Mouse (Mus musculus) stomach, embryonic 14.5 days (tissue): ENCODE data around the gene Adamts17. TPM values are rescaled to one million over a fixed set of nuclear protein-coding genes. Genes with fewer than 3 reads are reported as not detected.

Experiments used
- ATAC-seq: fragments of 200-750 bp; cut with Nextera tagmentation; 2 replicates; pipeline ENCODE4 v1.8.0; 2017; ENCODE audit warnings: low read depth, moderate TSS enrichment; ENCODE audit not compliant: insufficient number of reproducible peaks, insufficient read depth, low FRiP score
- H3K27ac ChIP-seq: fragments of 300-500 bp; sonication (generic); 2 replicates; pipeline ENCODE4 v1.5.1; 2014; ENCODE audit warnings: mild to moderate bottlenecking, low read length, moderate library complexity, mixed read lengths
- H3K27me3 ChIP-seq: fragments of 300-500 bp; sonication (generic); 2 replicates; pipeline ENCODE4 v1.6.1; 2014; ENCODE audit warnings: low read length, control low read depth, mixed read lengths; ENCODE audit not compliant: control insufficient read depth, insufficient read depth
- H3K36me3 ChIP-seq: fragments of 300-500 bp; sonication (generic); 2 replicates; pipeline ENCODE4 v1.6.1; 2014; ENCODE audit warnings: mild to moderate bottlenecking, control low read depth, low read length, moderate library complexity, mixed read lengths; ENCODE audit not compliant: control insufficient read depth, insufficient read depth
- H3K4me1 ChIP-seq: fragments of 300-500 bp; sonication (generic); 2 replicates; pipeline ENCODE4 v1.6.1; 2014; ENCODE audit warnings: low read length, control low read depth, mixed read lengths; ENCODE audit not compliant: control insufficient read depth, insufficient read depth
- H3K4me2 ChIP-seq: fragments of 300-500 bp; sonication (generic); replicated peaks from 2 replicates; pipeline ENCODE4 v1.6.1; 2014; ENCODE audit warnings: low read depth, low read length, control low read depth
- H3K4me3 ChIP-seq: fragments of 300-500 bp; sonication (generic); 2 replicates; pipeline ENCODE4 v1.5.1; 2014; ENCODE audit warnings: low read depth, low read length, control low read depth
- H3K9ac ChIP-seq: fragments of 300-500 bp; sonication (generic); replicated peaks from 2 replicates; pipeline ENCODE4 v1.6.1; 2014; ENCODE audit warnings: low read depth, mild to moderate bottlenecking, control low read depth, low read length, moderate library complexity, mixed read lengths
- H3K9me3 ChIP-seq: fragments of 300-500 bp; sonication (generic); 2 replicates; pipeline ENCODE4 v1.6.1; 2016; ENCODE audit warnings: low read depth, low read length, control low read depth; ENCODE audit not compliant: control insufficient read depth
- WGBS: fragments of 180-500 bp; shearing (Covaris S2); extraction: QIAGEN DNeasy Blood & Tissue Kit; methylation state at CpG from one replicate; pipeline ENCODE4 v1.1.7; 2014; 5-methylcytosine and 5-hydroxymethylcytosine counted together
- polyA plus RNA-seq: library from polyadenylated mRNA; unstranded; fragments of >200 nt; fragmentation: Nextera tagmentation; extraction: Ambion mirVana; gene quantifications from 2 replicates; pipeline ENCODE4 v1.2.1, GENCODE M21; 2014

Gene Adamts17
- polyA plus RNA-seq, 1 experiment from 2014 or later, result 7.8 TPM

DNA sequence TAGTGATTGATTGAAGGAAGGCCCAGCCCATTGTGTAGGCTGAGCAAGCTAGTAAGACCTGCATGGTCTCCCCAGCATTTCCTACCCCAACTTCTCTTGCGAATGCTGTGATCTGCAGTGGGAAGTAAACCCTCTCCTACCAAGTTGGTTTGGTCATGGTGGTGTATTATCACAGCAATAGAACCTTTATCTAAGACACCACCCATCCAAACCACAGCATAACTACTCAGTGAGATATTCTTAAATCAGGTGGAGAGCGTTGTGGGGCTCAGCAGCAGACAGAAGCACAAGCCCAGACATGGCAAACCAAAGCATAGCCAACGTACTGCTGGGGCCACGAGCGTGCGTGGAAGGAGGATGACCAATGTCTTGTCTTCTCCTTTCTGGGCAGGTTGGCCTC is 9.8 kb downstream of the Adamts17 start:
- Histone ChIP-seq H3K27ac (no peak overlapping the region), H3K4me2 (no peak overlapping the region), H3K9ac (no peak overlapping the region), H3K27me3 (no peaks in the 10 kb centered on the region), H3K36me3 (no peaks in the 10 kb centered on the region), H3K9me3 (no peaks in the 10 kb centered on the region), H3K4me3 (no peak overlapping the region), H3K4me1 (0 out of 2 replicates have a peak, but pooled peaks cover 4% of the 10 kb centered on the region)
- WGBS, result 98% methylated on average over 6 of the region's 6 CpGs
- ATAC-seq, result no peak

DNA sequence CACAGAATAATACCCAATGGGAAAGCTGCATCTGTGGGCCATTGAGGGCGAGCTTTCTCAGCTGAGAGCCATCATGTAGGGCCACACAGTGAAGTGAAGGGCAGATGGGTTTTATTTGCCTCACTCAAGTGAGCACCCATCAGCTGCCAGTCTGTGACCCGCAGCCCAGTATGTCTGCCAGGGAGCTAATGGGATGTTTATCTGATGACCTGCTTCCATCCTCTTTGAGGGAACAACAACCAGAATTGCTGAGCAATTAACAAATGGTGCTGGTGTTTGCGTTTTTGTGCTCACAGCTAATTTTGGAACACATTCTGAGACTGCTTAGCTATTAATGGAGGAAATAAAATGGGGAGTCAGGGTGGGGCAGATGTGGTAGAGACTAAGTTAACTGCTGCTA is 12.6 kb downstream of the Adamts17 start:
- 70% methylated on average over 3 of the region's 3 CpGs for WGBS
- 0 out of 2 replicates have a peak, but pooled peaks cover 3% of the 10 kb centered on the region for H3K4me1 ChIP-seq
- no peaks in the 10 kb centered on the region for H3K9me3 ChIP-seq
- no peaks in the 10 kb centered on the region for H3K27me3 ChIP-seq
- no peak for ATAC-seq
- H3K4me3 ChIP-seq, result no peak overlapping the region
- H3K9ac ChIP-seq, result no peak overlapping the region
- no peak overlapping the region for H3K4me2 ChIP-seq
- no peaks in the 10 kb centered on the region for H3K36me3 ChIP-seq
- no peak overlapping the region for H3K27ac ChIP-seq

GRCm38 (mm10) chr7:66857610-66858009 is 18.1 kb downstream of the Adamts17 start:
- WGBS, result 93% methylated on average over 1 of the region's 1 CpGs
- no peak overlapping the region for H3K4me2 ChIP-seq
- no peaks in the 10 kb centered on the region for H3K9me3 ChIP-seq
- no peak overlapping the region for H3K27ac ChIP-seq
- no peak overlapping the region for H3K9ac ChIP-seq
- peaks cover 3% of the 10 kb centered on the region; the same call in 1 of the 2 replicates for H3K4me1 ChIP-seq
- H3K4me3 ChIP-seq, result no peak overlapping the region
- no peaks in the 10 kb centered on the region for H3K27me3 ChIP-seq
- no peaks in the 10 kb centered on the region for H3K36me3 ChIP-seq
- no peak for ATAC-seq

- H3K4me3 ChIP-seq, result no peak overlapping the region
- H3K4me2 ChIP-seq, result no peak overlapping the region
- H3K27me3 ChIP-seq, result no peaks in the 10 kb centered on the region
- no peak overlapping the region for H3K27ac ChIP-seq
- WGBS, result 51% methylated on average over 12 of the region's 12 CpGs
- no peak for ATAC-seq
- H3K4me1 ChIP-seq, result peaks cover 3% of the 10 kb centered on the region; the same call in 1 of the 2 replicates
- H3K36me3 ChIP-seq, result no peaks in the 10 kb centered on the region
- H3K9me3 ChIP-seq, result no peaks in the 10 kb centered on the region
- no peak overlapping the region for H3K9ac ChIP-seq
Observed at GRCm38 (mm10) chr7:66858247-66859075, 18.9 kb downstream of the Adamts17 start.

- Histone ChIP-seq H3K9me3 (no peaks in the 10 kb centered on the region), H3K27ac (no peak overlapping the region), H3K4me3 (no peak overlapping the region), H3K27me3 (no peaks in the 10 kb centered on the region), H3K4me2 (no peak overlapping the region), H3K36me3 (no peaks in the 10 kb centered on the region), H3K9ac (no peak overlapping the region), H3K4me1 (peaks cover 3% of the 10 kb centered on the region; the same call in 1 of the 2 replicates)
- no peak for ATAC-seq
- WGBS, result 92% methylated on average over 5 of the region's 5 CpGs
Observed at GRCm38 (mm10) chr7:66859220-66859619, 19.7 kb downstream of the Adamts17 start.

DNA sequence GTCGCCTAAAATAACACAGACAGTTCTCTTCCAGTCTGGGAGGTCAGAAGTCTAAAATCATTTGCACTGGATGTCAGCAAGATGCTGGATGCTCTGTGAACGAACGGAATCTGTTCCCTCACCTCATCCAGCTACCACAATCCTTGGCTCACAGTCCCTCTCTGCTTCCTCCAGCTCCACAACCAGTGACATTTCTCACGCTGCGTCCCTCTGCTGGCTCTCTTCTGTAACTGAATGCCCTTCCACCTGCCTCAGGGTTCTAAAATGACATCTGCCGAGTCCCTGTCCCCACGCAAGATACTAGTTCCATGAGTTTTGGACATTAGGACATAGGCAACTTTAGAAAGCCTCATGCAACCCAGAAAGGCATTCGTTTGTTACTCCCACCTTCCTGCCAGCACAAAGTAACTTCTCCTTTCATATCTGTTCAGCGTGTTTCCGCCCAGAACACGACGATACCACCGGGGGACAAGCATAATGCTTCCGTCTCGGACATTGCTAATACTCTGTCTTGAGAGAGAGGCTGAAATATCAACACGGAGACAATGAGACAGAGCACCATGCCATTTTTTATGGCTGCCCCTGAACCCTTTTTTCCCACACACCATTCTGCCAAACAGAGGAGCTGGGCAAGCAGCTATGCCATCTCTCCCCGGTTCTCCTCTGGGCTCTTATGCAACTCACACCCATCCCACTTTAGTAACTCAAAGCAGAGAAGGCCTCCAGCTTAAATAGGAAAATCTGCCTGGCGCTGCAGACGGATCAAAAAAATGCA is 27.6 kb downstream of the Adamts17 start:
- H3K4me2 ChIP-seq, result no peak overlapping the region
- no peak overlapping the region for H3K4me3 ChIP-seq
- no peak overlapping the region for H3K9ac ChIP-seq

GRCm38 (mm10) chr7:66867719-66868501 is 28.4 kb downstream of the Adamts17 start:
- Histone ChIP-seq H3K4me1 (peaks cover 30% of the 10 kb centered on the region), H3K4me2 (no peak overlapping the region)

More for the DNA sequence above, 27.6 kb downstream of the Adamts17 start:
- Histone ChIP-seq H3K4me1 (peaks cover 27% of the 10 kb centered on the region), H3K27me3 (no peaks in the 10 kb centered on the region), H3K27ac (peak overlapping the region; percentile 90), H3K9me3 (no peaks in the 10 kb centered on the region), H3K36me3 (no peaks in the 10 kb centered on the region)
- WGBS, result 60% methylated on average over 19 of the region's 19 CpGs
- ATAC-seq, result no peak

DNA sequence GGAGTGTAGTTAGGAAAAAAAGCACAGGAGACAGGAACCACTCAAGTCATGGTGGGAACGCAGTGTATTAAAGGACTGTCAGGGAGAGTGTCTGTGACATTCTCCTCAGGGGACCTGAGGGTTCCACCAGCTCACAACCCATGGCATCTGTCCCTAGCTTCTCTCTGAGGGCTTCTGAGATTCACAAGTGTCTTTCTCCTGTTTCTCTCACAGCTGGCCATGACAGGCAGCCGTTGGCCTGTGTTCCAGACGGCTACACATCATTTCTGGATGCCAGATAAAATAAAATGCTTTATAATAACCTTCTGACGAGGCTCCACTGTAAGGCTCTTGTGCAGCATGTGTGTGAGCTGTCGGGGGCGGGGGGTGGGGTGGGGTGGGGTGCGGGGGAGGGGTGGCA is 32.0 kb downstream of the Adamts17 start:
- no peak overlapping the region for H3K4me3 ChIP-seq
- no peak overlapping the region for H3K9ac ChIP-seq
- H3K27ac ChIP-seq, result peak overlapping the region; percentile 58
- no peaks in the 10 kb centered on the region for H3K27me3 ChIP-seq
- H3K4me1 ChIP-seq, result peaks cover 30% of the 10 kb centered on the region
- peak; percentile 73 for ATAC-seq
- H3K36me3 ChIP-seq, result no peaks in the 10 kb centered on the region
- H3K9me3 ChIP-seq, result no peaks in the 10 kb centered on the region
- H3K4me2 ChIP-seq, result no peak overlapping the region
- 41% methylated on average over 7 of the region's 7 CpGs for WGBS

More at GRCm38 (mm10) chr7:66867719-66868501, 28.4 kb downstream of the Adamts17 start:
- Histone ChIP-seq H3K4me3 (no peak overlapping the region), H3K27ac (peak overlapping the region; percentile 90), H3K27me3 (no peaks in the 10 kb centered on the region), H3K9me3 (no peaks in the 10 kb centered on the region), H3K36me3 (no peaks in the 10 kb centered on the region), H3K9ac (no peak overlapping the region)
- WGBS, result 32% methylated on average over 13 of the region's 13 CpGs
- peak; percentile 20; the same call in 1 of the 2 replicates for ATAC-seq
